Mouse (Mus musculus): ENCODE measurements at regions not wholly inside any gene's neighbourhood (a gene's known extent, or its start where the extent isn't known, plus 50 kb on each side); places are given as distances from the start of the nearest gene placed in this dataset.

DNA sequence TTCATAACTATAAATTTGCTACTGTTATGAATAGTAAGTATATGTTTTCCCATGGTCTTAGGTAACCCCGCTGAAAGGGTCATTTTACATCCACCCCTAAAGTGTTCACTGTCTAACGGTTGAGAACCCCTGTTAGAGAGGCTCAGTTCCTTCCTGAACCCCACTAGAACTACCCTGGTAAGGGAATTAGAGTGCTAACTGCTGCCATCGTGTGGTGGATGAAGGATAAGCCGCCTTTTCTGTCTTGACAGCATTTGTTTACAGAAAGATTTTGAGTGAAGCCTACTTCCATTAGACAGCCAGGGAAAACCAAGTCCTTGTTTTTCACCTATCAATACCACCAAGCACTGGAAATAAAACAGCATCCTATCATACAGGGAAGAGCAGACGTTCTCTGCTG lies 90.3 kb upstream of the Tbx22 start:
- peak; percentile 18 for DNase-seq (ENCODE audit: low read depth, low spot score)

All from ZHBTc4 (cell line).